Mouse (Mus musculus) Muller cell, postnatal 12 days (primary cell): ENCODE measurements around the gene Prkca.

Source experiments
- DNase-seq: peaks from one replicate; pipeline ENCODE4 v3.0.0-alpha.2; 2015; ENCODE audit errors: inconsistent ontology term

Prkca gene

GRCm38 (mm10) chr11:108160056-108160455 is 183.7 kb downstream of the Prkca start:
- no peak for DNase-seq

DNA sequence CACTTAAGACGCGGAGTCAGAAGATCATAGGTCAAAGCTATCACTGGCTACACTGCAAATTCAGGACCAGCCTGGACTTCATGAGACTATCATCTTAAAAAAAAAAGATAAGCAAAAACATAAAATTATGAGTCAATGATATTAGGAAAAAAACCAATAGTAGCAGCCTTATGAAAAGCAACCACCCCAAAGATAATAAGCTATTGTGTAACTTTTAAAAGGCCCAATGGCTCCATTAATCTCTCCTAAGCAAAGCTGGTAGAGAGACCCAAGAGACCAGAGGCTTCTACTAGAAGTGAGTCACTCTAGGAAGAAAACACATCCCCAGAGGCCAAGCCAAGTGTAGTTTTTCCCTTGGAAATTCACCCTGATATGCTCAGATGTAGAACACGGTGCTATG is 185.7 kb downstream of the Prkca start:
- DNase-seq = no peak

DNA sequence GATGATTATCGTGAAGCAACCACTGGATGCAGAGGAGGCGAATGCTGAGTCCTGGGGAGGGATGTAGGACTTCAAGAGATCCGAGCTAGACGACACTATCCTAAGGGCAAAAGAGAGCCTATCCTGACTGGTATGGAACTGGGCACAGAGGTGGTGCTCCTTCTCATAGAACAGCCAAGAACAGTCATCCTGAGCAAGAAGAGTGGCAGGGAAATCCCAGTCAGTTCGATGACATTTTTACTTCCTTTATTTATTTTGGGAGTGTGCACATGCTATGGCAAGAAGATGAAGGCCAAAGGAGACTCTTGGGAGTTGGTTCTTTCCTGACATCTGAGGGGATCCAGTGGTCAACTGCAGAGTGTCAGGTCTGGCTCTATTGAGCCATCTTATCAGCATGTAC is 186.7 kb downstream of the Prkca start:
- DNase-seq = no peak

GRCm38 (mm10) chr11:108156107-108156506 is 187.6 kb downstream of the Prkca start:
- no peak for DNase-seq

DNA sequence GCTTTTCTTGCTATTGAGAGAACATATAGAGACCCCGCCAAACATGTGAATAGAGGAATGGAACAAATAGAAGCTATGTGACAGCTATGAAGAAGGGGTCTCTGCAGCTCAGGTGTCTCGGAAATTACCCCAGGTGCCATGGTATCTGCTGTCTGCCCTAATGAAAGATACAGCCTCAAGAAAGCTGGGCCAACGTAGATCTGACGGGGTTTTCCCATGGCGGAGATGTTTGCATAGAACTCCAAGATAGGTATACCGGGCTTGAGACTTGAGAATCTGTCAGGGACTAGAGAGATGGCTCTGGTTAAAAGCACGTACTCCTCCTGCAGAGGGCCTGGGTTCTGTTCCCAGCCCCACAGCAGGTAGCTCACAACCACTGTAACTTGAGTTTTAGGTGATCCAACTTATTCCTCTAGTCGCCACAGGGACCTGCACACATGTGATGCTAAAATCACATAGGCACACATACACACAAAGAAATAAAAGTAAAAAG is 188.6 kb downstream of the Prkca start:
- DNase-seq = no peak

GRCm38 (mm10) chr11:108153997-108154841 is 189.5 kb downstream of the Prkca start:
- DNase-seq = no peak

- no peak for DNase-seq
Measured at GRCm38 (mm10) chr11:108152591-108152990, 191.1 kb downstream of the Prkca start.

- peak; percentile 95 for DNase-seq
Measured at GRCm38 (mm10) chr11:108150410-108150809, 193.3 kb downstream of the Prkca start.

GRCm38 (mm10) chr11:108149187-108149586 is 194.5 kb downstream of the Prkca start:
- no peak for DNase-seq

DNA sequence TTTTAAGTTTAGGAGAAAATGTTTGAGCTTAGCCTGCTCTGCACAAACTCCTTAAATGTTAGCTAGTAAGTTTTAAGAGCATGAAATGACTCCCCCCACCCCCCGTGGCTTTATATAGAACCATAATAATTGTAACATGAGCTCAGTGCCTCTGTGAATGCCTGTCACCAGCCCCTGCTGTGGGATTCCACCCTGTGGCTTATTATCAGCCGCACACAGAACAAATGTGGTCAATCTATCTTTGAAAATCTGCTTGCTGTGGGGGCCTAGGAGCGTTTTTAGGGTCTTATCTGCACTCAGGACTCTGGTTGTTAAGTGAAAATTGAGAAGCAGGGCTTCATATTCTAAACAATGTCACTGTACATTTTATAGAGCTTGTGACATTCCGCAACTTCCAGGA is 195.2 kb downstream of the Prkca start:
- DNase-seq = peak; percentile 26

DNA sequence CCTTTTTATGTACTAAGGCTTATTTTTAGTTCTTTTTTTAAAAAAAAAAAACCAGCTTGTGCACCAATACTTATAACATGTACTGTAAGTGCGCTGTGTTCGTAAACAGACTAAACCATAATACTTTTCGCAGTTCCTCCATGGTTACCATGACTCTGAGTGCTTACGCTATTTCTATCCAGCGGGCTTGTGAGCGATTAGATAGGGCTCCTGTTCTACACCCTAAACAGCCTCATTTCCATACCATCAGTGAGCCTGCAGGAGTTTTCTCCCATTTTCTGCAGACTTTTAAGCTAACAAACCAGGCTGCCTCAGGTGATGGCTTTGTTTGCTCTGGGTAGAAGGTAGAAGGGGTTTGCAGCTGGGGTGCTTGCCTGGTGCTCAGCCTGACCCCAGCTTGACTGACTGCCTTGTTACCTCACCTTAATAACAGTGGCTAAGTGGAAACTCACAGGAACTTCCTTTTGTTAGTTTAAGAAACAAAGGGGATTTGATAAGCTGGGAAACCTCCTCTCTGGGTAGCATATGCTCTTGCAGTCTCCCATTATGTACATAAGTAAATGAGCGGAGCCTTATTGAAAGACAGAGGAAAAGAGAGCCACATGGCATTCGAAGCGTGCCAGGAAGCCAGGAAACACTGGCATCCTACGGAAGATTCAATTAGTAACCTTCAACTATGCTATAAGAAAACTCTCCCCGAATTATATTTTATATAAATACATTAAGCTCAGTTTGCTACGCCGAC is 197.8 kb downstream of the Prkca start:
- no peak for DNase-seq

- DNase-seq = no peak
Measured at GRCm38 (mm10) chr11:108145128-108145527, 198.6 kb downstream of the Prkca start.

GRCm38 (mm10) chr11:108143739-108144138 is 200.0 kb downstream of the Prkca start:
- no peak for DNase-seq

DNA sequence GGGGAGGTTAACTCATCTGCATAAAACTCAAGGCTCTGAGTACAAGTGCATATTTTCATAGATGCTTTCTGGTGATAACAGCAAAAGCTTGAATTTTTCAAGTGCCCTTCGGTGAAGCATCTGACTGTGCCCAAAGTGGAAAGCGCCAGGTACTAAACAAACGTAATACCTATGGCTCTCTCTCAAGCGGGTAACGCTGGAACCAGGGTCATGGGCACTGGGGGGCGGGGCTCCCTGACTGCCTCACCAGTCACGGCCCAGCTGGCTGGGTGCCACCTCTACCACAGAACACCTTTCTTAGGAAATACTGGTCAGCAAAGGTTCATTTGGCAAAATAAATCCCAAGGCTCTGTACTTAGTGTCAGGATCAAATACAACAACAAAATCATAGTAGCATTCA is 203.7 kb downstream of the Prkca start:
- DNase-seq = no peak

DNA sequence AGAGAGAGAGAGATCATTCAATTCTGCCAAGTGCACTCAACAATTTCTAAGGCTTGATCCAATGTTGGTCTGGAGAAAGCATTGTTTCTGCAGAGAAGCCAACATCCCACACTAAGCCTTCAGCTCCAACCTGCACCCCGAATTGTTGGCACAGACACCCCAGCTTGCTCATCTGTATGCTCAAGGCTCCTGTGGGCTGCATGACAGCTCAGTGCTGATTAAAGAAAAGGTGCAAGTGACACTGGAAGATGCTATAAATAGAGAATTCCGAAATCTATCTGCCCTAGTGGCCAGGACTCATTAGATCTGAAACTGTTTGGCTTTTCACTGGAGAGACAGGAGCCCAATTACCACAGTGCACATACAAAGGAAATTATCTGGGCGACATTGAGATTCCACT is 207.4 kb downstream of the Prkca start:
- DNase-seq = peak; percentile 74

DNA sequence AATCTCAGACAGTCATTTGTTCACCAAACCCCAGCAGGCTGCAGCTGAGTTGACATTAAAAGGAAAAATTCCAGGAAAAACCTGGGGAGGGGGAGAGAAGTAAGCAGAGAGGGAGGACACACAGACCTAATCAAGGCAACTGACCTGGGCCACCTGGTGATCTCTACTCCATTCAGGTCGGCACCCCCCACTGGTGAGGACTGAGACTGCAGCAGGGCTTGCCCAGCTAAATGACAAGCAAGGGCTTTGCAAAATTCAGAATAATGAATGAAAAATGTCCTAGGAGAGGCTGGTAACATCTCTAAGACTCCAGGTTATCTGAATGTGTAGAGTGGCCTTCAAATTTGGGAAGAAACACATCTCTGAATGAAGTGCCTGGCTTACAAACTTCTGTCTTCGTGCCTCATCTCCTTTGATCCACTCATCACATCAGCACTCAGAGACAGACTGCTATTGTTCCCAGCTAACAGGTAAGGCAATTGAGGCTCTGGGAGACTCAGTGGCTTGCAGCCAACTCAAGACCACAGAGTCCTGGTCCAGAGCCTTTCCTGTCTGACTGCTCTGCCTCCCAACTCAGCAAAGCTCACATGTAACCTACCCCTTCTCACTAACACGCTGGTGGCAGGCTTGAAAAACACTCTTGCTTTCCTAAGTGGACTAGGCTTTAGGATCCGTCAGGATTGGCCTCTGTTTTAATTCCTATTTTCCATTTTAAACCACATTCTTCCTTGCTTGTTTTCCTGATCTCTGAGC is 208.1 kb downstream of the Prkca start:
- DNase-seq = peak; percentile 46

DNA sequence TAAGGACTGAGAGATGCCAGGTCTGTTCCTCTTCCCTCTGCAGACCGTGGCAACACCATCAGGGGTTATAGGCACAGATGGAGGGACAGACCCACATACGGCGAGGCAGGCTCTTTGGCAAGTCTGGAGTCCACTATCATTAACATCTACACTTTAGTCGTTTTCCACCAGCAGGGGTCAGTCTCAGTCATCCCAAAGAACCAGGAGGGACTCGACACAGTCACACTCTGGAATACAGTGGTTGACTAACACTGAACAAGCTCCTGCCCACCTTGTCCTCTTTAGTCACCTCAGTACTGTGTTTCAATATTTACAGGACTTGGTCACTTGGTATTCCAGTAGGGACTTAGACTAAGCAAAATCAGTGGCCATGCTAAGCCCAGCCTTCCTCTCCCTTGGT is 215.1 kb downstream of the Prkca start:
- DNase-seq = peak; percentile 41

- DNase-seq = no peak
Measured at GRCm38 (mm10) chr11:108127908-108128307, 215.8 kb downstream of the Prkca start.

- no peak for DNase-seq
Measured at GRCm38 (mm10) chr11:108122486-108122885, 221.2 kb downstream of the Prkca start.

- no peak for DNase-seq
Measured at GRCm38 (mm10) chr11:108120708-108121107, 223.0 kb downstream of the Prkca start.

- no peak for DNase-seq
Measured at GRCm38 (mm10) chr11:108119785-108120184, 223.9 kb downstream of the Prkca start.

GRCm38 (mm10) chr11:108118814-108119213 is 224.9 kb downstream of the Prkca start:
- DNase-seq = peak; percentile 74
